Comparison of ENCODE assay signal across 30 mouse cellular contexts in genomic region chr1:131042263-131042662, GRCm38 (mm10). TPM values are rescaled to one million over a fixed set of nuclear protein-coding genes. Genes with fewer than 3 reads are reported as not detected.
A peak's percentile ranks its signal among the peaks of the same experiment; 100 is the strongest.
DNase-seq lines count a peak whose midpoint lies in the region; ATAC-seq and TF ChIP-seq lines count a peak whose summit lies in the region.
"Had no signal": no experiment of that assay in that cellular context is flagged by ENCODE, and none has a peak within 500 bp of the region (broad histone marks: within the 10 kb centered on the region; RNA-seq: fewer than 3 reads in every experiment).

No protein-coding gene starts in this region.

- 69% methylated on average over 2 of the region's 2 CpGs for WGBS in heart, embryonic 10.5 days
- WGBS in heart, embryonic 12.5 days, result 46% methylated on average over 2 of the region's 2 CpGs
- 69% methylated on average over 2 of the region's 2 CpGs for WGBS in midbrain, embryonic 11.5 days
- 62% methylated on average over 2 of the region's 2 CpGs for WGBS in midbrain, postnatal 0 days

- H3K27me3 ChIP-seq in heart, embryonic 10.5 days (ENCODE audit: insufficient read depth, poor library complexity, severe bottlenecking), result no peaks in the 10 kb centered on the region
- no peaks in the 10 kb centered on the region for H3K27me3 ChIP-seq in heart, embryonic 12.5 days (replicated peaks)
- no peaks in the 10 kb centered on the region for H3K27me3 ChIP-seq in megakaryocyte, embryonic 14.5 days (replicated peaks)
- no peaks in the 10 kb centered on the region for H3K27me3 ChIP-seq in midbrain, embryonic 11.5 days (ENCODE audit: control insufficient read depth, insufficient read depth, low read length)
- no peaks in the 10 kb centered on the region for H3K27me3 ChIP-seq in midbrain, postnatal 0 days (ENCODE audit: insufficient read depth, low read length)
- H3K27me3 ChIP-seq: embryonic facial prominence, embryonic 13.5 days; embryonic facial prominence, embryonic 15.5 days; forebrain, embryonic 12.5 days had no signal

- no peaks in the 10 kb centered on the region for H3K36me3 ChIP-seq in heart, embryonic 10.5 days
- H3K36me3 ChIP-seq in heart, embryonic 12.5 days, result no peaks in the 10 kb centered on the region
- peaks cover 14% of the 10 kb centered on the region for H3K36me3 ChIP-seq in megakaryocyte, embryonic 14.5 days (replicated peaks; ENCODE audit: low read length)
- H3K36me3 ChIP-seq in midbrain, embryonic 11.5 days (ENCODE audit: control insufficient read depth, insufficient read depth, low read length), result no peaks in the 10 kb centered on the region
- H3K36me3 ChIP-seq in midbrain, postnatal 0 days (ENCODE audit: insufficient read depth, low read length), result no peaks in the 10 kb centered on the region
- H3K36me3 ChIP-seq: embryonic facial prominence, embryonic 13.5 days; embryonic facial prominence, embryonic 15.5 days; forebrain, embryonic 10.5 days; forebrain, embryonic 12.5 days had no signal

- peaks cover 19% of the 10 kb centered on the region; the same call in 1 of the 2 replicates for H3K4me1 ChIP-seq in heart, embryonic 10.5 days
- H3K4me1 ChIP-seq in heart, embryonic 12.5 days (replicated peaks), result peaks cover 21% of the 10 kb centered on the region
- peaks cover 57% of the 10 kb centered on the region for H3K4me1 ChIP-seq in megakaryocyte, embryonic 14.5 days
- no peaks in the 10 kb centered on the region for H3K4me1 ChIP-seq in midbrain, embryonic 11.5 days (ENCODE audit: control insufficient read depth, insufficient read depth, low read length)
- no peaks in the 10 kb centered on the region for H3K4me1 ChIP-seq in midbrain, postnatal 0 days (ENCODE audit: insufficient read depth, low read length)
- H3K4me1 ChIP-seq: embryonic facial prominence, embryonic 13.5 days; embryonic facial prominence, embryonic 15.5 days; forebrain, embryonic 10.5 days; forebrain, embryonic 12.5 days had no signal

- ATAC-seq in heart, embryonic 12.5 days (ENCODE audit: insufficient number of reproducible peaks, low FRiP score), result no peak
- ATAC-seq in megakaryocyte, adult 5-6 weeks (ENCODE audit: poor library complexity, severe bottlenecking), result no peak
- no peak for ATAC-seq in midbrain, embryonic 11.5 days (ENCODE audit: low FRiP score)
- no peak for ATAC-seq in midbrain, postnatal 0 days (ENCODE audit: low FRiP score)
- ATAC-seq: forebrain, embryonic 14.5 days had no signal

- H3K4me3 ChIP-seq in heart, embryonic 10.5 days, result no peak overlapping the region
- H3K4me3 ChIP-seq in heart, embryonic 12.5 days, result no peak overlapping the region
- peak overlapping the region; percentile 50 for H3K4me3 ChIP-seq in megakaryocyte, embryonic 14.5 days (replicated peaks)
- no peak overlapping the region for H3K4me3 ChIP-seq in midbrain, embryonic 11.5 days (ENCODE audit: low read depth, low read length)
- H3K4me3 ChIP-seq in midbrain, postnatal 0 days (ENCODE audit: low read depth, low read length), result no peak overlapping the region
- H3K4me3 ChIP-seq: embryonic facial prominence, embryonic 13.5 days; embryonic facial prominence, embryonic 15.5 days; erythroblast, embryonic 14.5 days; forebrain, embryonic 10.5 days; forebrain, embryonic 12.5 days had no signal

- no peak for DNase-seq in heart, embryonic 10.5 days (ENCODE audit: low spot score)
- no peak for DNase-seq in heart, postnatal 14 days
- no peak for DNase-seq in heart, adult 8-10 months (ENCODE audit: low spot score)
- peak; percentile 51 for DNase-seq in midbrain, embryonic 11.5 days (ENCODE audit: low spot score, missing footprints)
- DNase-seq in midbrain, postnatal 0 days (ENCODE audit: low spot score), result no peak
- DNase-seq: adrenal gland, adult 2 months; adrenal gland, postnatal 10 days; adrenal gland, postnatal 25 days; cerebellum, adult 11 months; cerebellum, adult 18-20 months; cerebellum, adult 8-10 months; cerebellum, adult 9-11 months; cerebellum, postnatal 14 days; cerebellum, postnatal 36 days; embryo, embryonic 11 days had no signal

- peak overlapping the region; percentile 60 for H3K27ac ChIP-seq in heart, embryonic 10.5 days
- no peak overlapping the region; the same call in 1 of the 2 replicates for H3K27ac ChIP-seq in heart, embryonic 12.5 days (ENCODE audit: poor library complexity, severe bottlenecking)
- no peak overlapping the region for H3K27ac ChIP-seq in midbrain, embryonic 11.5 days (ENCODE audit: low read depth, low read length)
- H3K27ac ChIP-seq in midbrain, postnatal 0 days (ENCODE audit: low read depth, low read length), result no peak overlapping the region
- H3K27ac ChIP-seq: embryonic facial prominence, embryonic 13.5 days; embryonic facial prominence, embryonic 15.5 days; forebrain, embryonic 10.5 days; forebrain, embryonic 12.5 days had no signal

- intact Hi-C loops in heart, postnatal 14 days (cut with DNase I), result no loop called here

- TF ChIP-seq CTCF in midbrain, postnatal 0 days (IDR thresholded peaks at IDR 0.05), result no peak

- H3K9me3 ChIP-seq in heart, embryonic 10.5 days, result no peaks in the 10 kb centered on the region
- no peaks in the 10 kb centered on the region; the same call in 1 of the 2 replicates for H3K9me3 ChIP-seq in heart, embryonic 12.5 days (replicated peaks)
- no peaks in the 10 kb centered on the region for H3K9me3 ChIP-seq in megakaryocyte, embryonic 14.5 days
- H3K9me3 ChIP-seq in midbrain, embryonic 11.5 days (ENCODE audit: control insufficient read depth, low read length), result no peaks in the 10 kb centered on the region
- 0 out of 2 replicates have a peak, but pooled peaks cover 5% of the 10 kb centered on the region for H3K9me3 ChIP-seq in midbrain, postnatal 0 days (ENCODE audit: low read length)
- H3K9me3 ChIP-seq: embryonic facial prominence, embryonic 15.5 days; forebrain, embryonic 10.5 days; forebrain, embryonic 12.5 days had no signal

- H3K9ac ChIP-seq in heart, embryonic 12.5 days, result peak overlapping the region; percentile 20; the same call in 1 of the 2 replicates
- H3K9ac ChIP-seq in midbrain, embryonic 11.5 days (ENCODE audit: low read length), result no peak overlapping the region
- H3K9ac ChIP-seq in midbrain, postnatal 0 days (replicated peaks; ENCODE audit: low read length, poor library complexity, severe bottlenecking), result no peak overlapping the region
- H3K9ac ChIP-seq: embryonic facial prominence, embryonic 13.5 days; embryonic facial prominence, embryonic 15.5 days; forebrain, embryonic 12.5 days had no signal

- no peak overlapping the region for H3K4me2 ChIP-seq in heart, embryonic 12.5 days
- H3K4me2 ChIP-seq in midbrain, embryonic 11.5 days, result no peak overlapping the region
- H3K4me2 ChIP-seq in midbrain, postnatal 0 days (ENCODE audit: low read depth, low read length, poor library complexity, severe bottlenecking), result no peak overlapping the region
- H3K4me2 ChIP-seq: embryonic facial prominence, embryonic 13.5 days; embryonic facial prominence, embryonic 15.5 days; forebrain, embryonic 12.5 days had no signal

RNA-seq across cellular contexts. Expression of gene Il10, which starts 22.6 kb away (rescaled TPM):
- polyA plus RNA-seq in heart, embryonic 10.5 days (2016; fragmentation: Nextera tagmentation; extraction: Ambion mirVana), result not detected in 2 replicates
- not detected for total RNA-seq in heart, postnatal 14 days (2021)
- not detected in 2 replicates for polyA plus RNA-seq in heart, embryonic 12.5 days (2016; fragmentation: Nextera tagmentation; extraction: Ambion mirVana)
- total RNA-seq in heart, adult 8-10 months (2022), result not detected
- not detected in 2 replicates for polyA plus RNA-seq in megakaryocyte, embryonic 14.5 days (2012; ENCODE audit: insufficient read depth, low replicate concordance)
- not detected in 2 replicates for total RNA-seq in megakaryocyte, adult 5-6 weeks (2015)
- 0.49 TPM in 1 of 2 replicates, not detected in the other for total RNA-seq in megakaryocyte, adult 5-6 weeks (2017)
- polyA plus RNA-seq in midbrain, embryonic 11.5 days (2014; fragmentation: Nextera tagmentation; extraction: Ambion mirVana), result not detected in 2 replicates
- total RNA-seq in midbrain, postnatal 0 days (2014; rRNA removed), result not detected in 2 replicates
- polyA plus RNA-seq in midbrain, postnatal 0 days (2015; fragmentation: Nextera tagmentation; extraction: Ambion mirVana), result not detected in 2 replicates
- total RNA-seq: adrenal gland, adult 2 months; adrenal gland, postnatal 10 days; adrenal gland, postnatal 25 days; adrenal gland, postnatal 4 days; common myeloid progenitor, adult 5-6 weeks; MEL had no signal
- polyA plus RNA-seq: adrenal gland, adult 2 months; brain, embryonic 14.5 days; C2C12; embryonic facial prominence, embryonic 11.5 days; embryonic facial prominence, embryonic 13.5 days; embryonic facial prominence, embryonic 15.5 days; erythroblast, embryonic 14.5 days; forebrain, embryonic 10.5 days; forebrain, embryonic 12.5 days; forebrain, embryonic 14.5 days had no signal

RNA-seq across cellular contexts. Expression of gene Mapkapk2, which starts 55.4 kb away (rescaled TPM):
- 59.2 and 60.3 TPM in 2 replicates for polyA plus RNA-seq in heart, embryonic 10.5 days (2016; fragmentation: Nextera tagmentation; extraction: Ambion mirVana)
- total RNA-seq in heart, postnatal 14 days (2021), result 100 to 1,000 TPM; 209 to 221 TPM
- polyA plus RNA-seq in heart, embryonic 12.5 days (2016; fragmentation: Nextera tagmentation; extraction: Ambion mirVana), result 89.1 and 93.0 TPM in 2 replicates
- 100 to 1,000 TPM; 303 to 326 (median 315) TPM for total RNA-seq in heart, adult 8-10 months (2022)
- 178 and 286 TPM in 2 replicates for polyA plus RNA-seq in megakaryocyte, embryonic 14.5 days (2012; ENCODE audit: insufficient read depth, low replicate concordance)
- 210 and 215 TPM in 2 replicates for total RNA-seq in megakaryocyte, adult 5-6 weeks (2015)
- total RNA-seq in megakaryocyte, adult 5-6 weeks (2017), result 210 and 216 TPM in 2 replicates
- polyA plus RNA-seq in midbrain, embryonic 11.5 days (2014; fragmentation: Nextera tagmentation; extraction: Ambion mirVana), result 49.8 and 56.0 TPM in 2 replicates
- total RNA-seq in midbrain, postnatal 0 days (2014; rRNA removed), result 44.2 and 48.1 TPM in 2 replicates
- polyA plus RNA-seq in midbrain, postnatal 0 days (2015; fragmentation: Nextera tagmentation; extraction: Ambion mirVana), result 13.7 and 13.8 TPM in 2 replicates
